Mouse (Mus musculus): Measurements from ENCODE around the gene Gm42906.

GRCm38 (mm10) chr5:151230427-151230826 is 197.5 kb downstream of the Gm42906 start:
- no peak for TF ChIP-seq ZC3H11A (IDR thresholded peaks at IDR 0.05; ENCODE audit: borderline replicate concordance, low read depth, low read length)
- no peak for TF ChIP-seq ZNF384 (IDR thresholded peaks at IDR 0.05; ENCODE audit: low read depth, low read length)

Data from ES-E14 (cell line).